In genomic region chr11:81769691-81770260, GRCm38 (mm10) we compare ENCODE assay signal across 17 mouse cellular contexts.
A peak's percentile ranks its signal among the peaks of the same experiment; 100 is the strongest.
DNase-seq lines count a peak whose midpoint lies in the region; ATAC-seq and TF ChIP-seq lines count a peak whose summit lies in the region.
"Had no signal": no experiment of that assay in that cellular context is flagged by ENCODE, and none has a peak within 500 bp of the region (broad histone marks: within the 10 kb centered on the region; RNA-seq: fewer than 3 reads in every experiment).

No protein-coding gene starts in this region.

- peak; percentile 31 for DNase-seq in A20 (ENCODE audit: low read depth, low spot score)
- peak; percentile 43 for DNase-seq in Muller cell, postnatal 12 days (ENCODE audit: inconsistent ontology term)
- peak; percentile 25 to 37 for DNase-seq in layer of hippocampus, postnatal 10 days (ENCODE audit: low spot score in 2 of 2)
- no peak for DNase-seq in embryonic facial prominence, embryonic 10.5 days (ENCODE audit: low spot score)
- DNase-seq: adrenal gland, postnatal 14 days; cerebellum, postnatal 14 days; gastrocnemius, postnatal 36 days; kidney, postnatal 4 days; right cerebral cortex, adult 18-20 months had no signal

- H3K9ac ChIP-seq in intestine, postnatal 0 days (ENCODE audit: low read depth, low read length), result no peak overlapping the region
- no peak overlapping the region for H3K9ac ChIP-seq in intestine, embryonic 16.5 days (ENCODE audit: low read depth, low read length)
- H3K9ac ChIP-seq in kidney, embryonic 14.5 days (ENCODE audit: low read depth, low read length), result no peak overlapping the region
- H3K9ac ChIP-seq: heart, embryonic 13.5 days; intestine, embryonic 15.5 days; limb, embryonic 15.5 days had no signal

- ATAC-seq in intestine, postnatal 0 days, result no peak
- no peak for ATAC-seq in intestine, embryonic 16.5 days
- ATAC-seq in kidney, embryonic 14.5 days (ENCODE audit: low FRiP score, low TSS enrichment), result no peak
- ATAC-seq: CD4-positive, CD25-positive, alpha-beta regulatory T cell, adult 4 months; intestine, embryonic 15.5 days had no signal

- WGBS in intestine, postnatal 0 days, result 61% methylated on average over 5 of the region's 5 CpGs
- WGBS in intestine, embryonic 16.5 days, result 65% methylated on average over 5 of the region's 5 CpGs
- WGBS in kidney, embryonic 14.5 days, result 63% methylated on average over 5 of the region's 5 CpGs
- 76% methylated on average over 5 of the region's 5 CpGs for WGBS in embryonic facial prominence, embryonic 10.5 days

- H3K27ac ChIP-seq in intestine, postnatal 0 days (ENCODE audit: low read depth, low read length), result no peak overlapping the region
- no peak overlapping the region for H3K27ac ChIP-seq in intestine, embryonic 16.5 days (ENCODE audit: low read length)
- no peak overlapping the region for H3K27ac ChIP-seq in kidney, embryonic 14.5 days (ENCODE audit: low read depth, low read length)
- no peak overlapping the region for H3K27ac ChIP-seq in embryonic facial prominence, embryonic 10.5 days (replicated peaks)
- H3K27ac ChIP-seq: heart, embryonic 13.5 days; intestine, embryonic 15.5 days; limb, embryonic 15.5 days; midbrain, embryonic 10.5 days had no signal

- peak; percentile 30; the same call in 1 of the 2 replicates for TF ChIP-seq CTCF in intestine, postnatal 0 days (IDR thresholded peaks at IDR 0.05; ENCODE audit: low read depth)

- no peaks in the 10 kb centered on the region for H3K9me3 ChIP-seq in intestine, postnatal 0 days (ENCODE audit: control insufficient read depth)
- H3K9me3 ChIP-seq in intestine, embryonic 16.5 days (ENCODE audit: control insufficient read depth, low read length), result no peaks in the 10 kb centered on the region
- no peaks in the 10 kb centered on the region for H3K9me3 ChIP-seq in kidney, embryonic 14.5 days (ENCODE audit: control insufficient read depth, low read length)
- H3K9me3 ChIP-seq in embryonic facial prominence, embryonic 10.5 days, result no peaks in the 10 kb centered on the region
- H3K9me3 ChIP-seq: heart, embryonic 13.5 days; intestine, embryonic 15.5 days; limb, embryonic 15.5 days; midbrain, embryonic 10.5 days had no signal

- H3K36me3 ChIP-seq in intestine, postnatal 0 days (ENCODE audit: control insufficient read depth, insufficient read depth), result no peaks in the 10 kb centered on the region
- no peaks in the 10 kb centered on the region for H3K36me3 ChIP-seq in intestine, embryonic 16.5 days (ENCODE audit: control insufficient read depth, insufficient read depth, low read length)
- H3K36me3 ChIP-seq in kidney, embryonic 14.5 days (ENCODE audit: control insufficient read depth, insufficient read depth, low read length), result no peaks in the 10 kb centered on the region
- no peaks in the 10 kb centered on the region for H3K36me3 ChIP-seq in embryonic facial prominence, embryonic 10.5 days (replicated peaks)
- H3K36me3 ChIP-seq: heart, embryonic 13.5 days; intestine, embryonic 15.5 days; limb, embryonic 15.5 days; midbrain, embryonic 10.5 days had no signal

- H3K27me3 ChIP-seq in intestine, postnatal 0 days (replicated peaks; ENCODE audit: control insufficient read depth, insufficient read depth, low read length), result no peaks in the 10 kb centered on the region
- H3K27me3 ChIP-seq in intestine, embryonic 16.5 days (replicated peaks; ENCODE audit: control insufficient read depth, insufficient read depth, low read length), result no peaks in the 10 kb centered on the region
- H3K27me3 ChIP-seq in kidney, embryonic 14.5 days (ENCODE audit: control insufficient read depth, insufficient read depth, low read length), result no peaks in the 10 kb centered on the region
- peaks cover 15% of the 10 kb centered on the region for H3K27me3 ChIP-seq in embryonic facial prominence, embryonic 10.5 days (replicated peaks; ENCODE audit: low read depth, poor library complexity, severe bottlenecking)
- H3K27me3 ChIP-seq: heart, embryonic 13.5 days; intestine, embryonic 15.5 days had no signal

- no peak overlapping the region for H3K4me2 ChIP-seq in intestine, postnatal 0 days (replicated peaks; ENCODE audit: low read depth)
- no peak overlapping the region for H3K4me2 ChIP-seq in intestine, embryonic 16.5 days (ENCODE audit: low read depth, low read length)
- no peak overlapping the region for H3K4me2 ChIP-seq in kidney, embryonic 14.5 days (replicated peaks; ENCODE audit: low read depth, low read length)
- H3K4me2 ChIP-seq: heart, embryonic 13.5 days; intestine, embryonic 15.5 days; limb, embryonic 15.5 days had no signal

- H3K4me1 ChIP-seq in intestine, postnatal 0 days (replicated peaks; ENCODE audit: control insufficient read depth, insufficient read depth, low read length), result no peaks in the 10 kb centered on the region
- no peaks in the 10 kb centered on the region for H3K4me1 ChIP-seq in intestine, embryonic 16.5 days (ENCODE audit: control insufficient read depth, insufficient read depth, low read length)
- no peaks in the 10 kb centered on the region for H3K4me1 ChIP-seq in kidney, embryonic 14.5 days (ENCODE audit: control insufficient read depth, insufficient read depth, low read length)
- H3K4me1 ChIP-seq in embryonic facial prominence, embryonic 10.5 days, result peaks cover 9% of the 10 kb centered on the region
- H3K4me1 ChIP-seq: intestine, embryonic 15.5 days had no signal

- H3K4me3 ChIP-seq in intestine, postnatal 0 days (ENCODE audit: low read depth, low read length), result no peak overlapping the region
- H3K4me3 ChIP-seq in intestine, embryonic 16.5 days (ENCODE audit: low read length), result no peak overlapping the region
- H3K4me3 ChIP-seq in kidney, embryonic 14.5 days (ENCODE audit: low read length), result no peak overlapping the region
- no peak overlapping the region for H3K4me3 ChIP-seq in embryonic facial prominence, embryonic 10.5 days
- H3K4me3 ChIP-seq: heart, embryonic 13.5 days; intestine, embryonic 15.5 days; limb, embryonic 15.5 days; midbrain, embryonic 10.5 days had no signal
